Mouse (Mus musculus): Measurements from ENCODE around the gene Vegfc.

- TF ChIP-seq CTCF (IDR thresholded peaks at IDR 0.05; ENCODE audit: low read depth, low read length) (no peak), POLR2A (IDR thresholded peaks at IDR 0.05; ENCODE audit: borderline replicate concordance, low read depth, low read length) (no peak)
Measured at GRCm38 (mm10) chr8:54087114-54087513, 9.7 kb downstream of the Vegfc start.

Data from bone marrow macrophage, adult 2 months (primary cell).